ENCODE assay signal across 8 mouse cellular contexts in genomic region chr6:124740211-124740887, GRCm38 (mm10). TPM values are rescaled to one million over a fixed set of nuclear protein-coding genes. Genes with fewer than 3 reads are reported as not detected.
A peak's percentile ranks its signal among the peaks of the same experiment; 100 is the strongest.
DNase-seq lines count a peak whose midpoint lies in the region; ATAC-seq and TF ChIP-seq lines count a peak whose summit lies in the region.

No protein-coding gene starts in this region.

- H3K9me3 ChIP-seq in hindbrain, embryonic 11.5 days (ENCODE audit: control insufficient read depth, low read length), result no peaks in the 10 kb centered on the region

- DNase-seq in layer of hippocampus, adult 9-11 months, result peak; percentile 66
- no peak for DNase-seq in layer of hippocampus, postnatal 25 days (ENCODE audit: extremely low spot score in 1 of 2, low spot score in 1 of 2)
- peak; percentile 49 for DNase-seq in MEL-GATA-1-ER (ENCODE audit: extremely low read depth, low read depth)
- DNase-seq in embryo, embryonic 11.5 days (ENCODE audit: low read depth, low spot score), result peak; percentile 54
- DNase-seq in hindbrain, embryonic 11.5 days (ENCODE audit: low spot score), result peak; percentile 74
- peak; percentile 69 for DNase-seq in liver, adult 2 months (ENCODE audit: extremely low read depth, low read depth, low spot score)

- H3K27ac ChIP-seq in hindbrain, embryonic 11.5 days (ENCODE audit: low read depth, low read length), result peak overlapping the region; percentile 99
- peak overlapping the region; percentile 86 for H3K27ac ChIP-seq in liver, adult 2 months (replicated peaks; ENCODE audit: insufficient read depth, low read depth, low read length)

- peak; percentile 39 for TF ChIP-seq CTCF in liver, adult 2 months (IDR thresholded peaks at IDR 0.05; ENCODE audit: low read depth, low read length)

- H3ac ChIP-seq in myocyte (ENCODE audit: control insufficient read depth, insufficient read length), result peak overlapping the region; percentile 47

- peak overlapping the region; percentile 83 for H3K9ac ChIP-seq in hindbrain, embryonic 11.5 days (ENCODE audit: low read depth, low read length)
- peak overlapping the region; percentile 85 for H3K9ac ChIP-seq in liver, adult 2 months (ENCODE audit: low read depth, low read length)

- ATAC-seq in hindbrain, embryonic 11.5 days (ENCODE audit: low FRiP score), result peak; percentile 33
- ATAC-seq in granulocyte monocyte progenitor cell, adult 5-6 weeks (replicated peaks; ENCODE audit: poor library complexity, severe bottlenecking), result no peak; the same call in none of the 2 replicates

- H3K27me3 ChIP-seq in hindbrain, embryonic 11.5 days (ENCODE audit: control insufficient read depth, insufficient read depth, low read length), result no peaks in the 10 kb centered on the region
- no peaks in the 10 kb centered on the region for H3K27me3 ChIP-seq in liver, adult 2 months (ENCODE audit: control insufficient read depth, insufficient read depth, low read length)
- H3K27me3 ChIP-seq in myocyte (ENCODE audit: control insufficient read depth, insufficient read depth, insufficient read length), result no peaks in the 10 kb centered on the region

- no peaks in the 10 kb centered on the region for H3K36me3 ChIP-seq in hindbrain, embryonic 11.5 days (ENCODE audit: control insufficient read depth, insufficient read depth, low read length)
- H3K36me3 ChIP-seq in liver, adult 2 months (ENCODE audit: control insufficient read depth, insufficient read depth, low read length), result no peaks in the 10 kb centered on the region
- H3K36me3 ChIP-seq in myocyte (ENCODE audit: control insufficient read depth, insufficient read depth), result no peaks in the 10 kb centered on the region

- H3K4me2 ChIP-seq in hindbrain, embryonic 11.5 days (replicated peaks; ENCODE audit: low read depth, low read length), result peak overlapping the region; percentile 51
- H3K4me2 ChIP-seq in myocyte (ENCODE audit: low read depth), result peak overlapping the region; percentile 89

- no peak for TF ChIP-seq POLR2A in liver, adult 2 months (IDR thresholded peaks at IDR 0.05; ENCODE audit: extremely low read depth, insufficient read depth, low read length)
- TF ChIP-seq POLR2A in myocyte (IDR thresholded peaks at IDR 0.05; ENCODE audit: insufficient read length, low read depth), result no peak

- peak overlapping the region; percentile 63 for H3K4me3 ChIP-seq in hindbrain, embryonic 11.5 days (ENCODE audit: low read depth, low read length)
- H3K4me3 ChIP-seq in liver, adult 2 months (ENCODE audit: insufficient read depth, low read depth, low read length), result peak overlapping the region; percentile 75
- peak overlapping the region; percentile 67 for H3K4me3 ChIP-seq in myocyte

- H3K79me2 ChIP-seq in liver, adult 2 months (ENCODE audit: control insufficient read depth, insufficient read depth, low read length), result no peaks in the 10 kb centered on the region
- H3K79me2 ChIP-seq in myocyte (ENCODE audit: control insufficient read depth, insufficient read depth), result no peaks in the 10 kb centered on the region

- WGBS in hindbrain, embryonic 11.5 days, result under 1% methylated on average over 29 of the region's 29 CpGs
- under 1% methylated on average over 29 of the region's 29 CpGs for WGBS in liver, adult 2 months

- H3K4me1 ChIP-seq in hindbrain, embryonic 11.5 days (replicated peaks; ENCODE audit: control insufficient read depth, insufficient read depth, low read length), result peaks cover 4% of the 10 kb centered on the region
- peaks cover 18% of the 10 kb centered on the region for H3K4me1 ChIP-seq in liver, adult 2 months (ENCODE audit: control insufficient read depth, insufficient read depth, low read length)

TF ChIP-seq in myocyte, 11 proteins besides CTCF, POLR2A, EP300 and RAD21:
- no peak for TF ChIP-seq CEBPB (IDR thresholded peaks at IDR 0.05; ENCODE audit: insufficient read depth, poor library complexity, severe bottlenecking)
- TF ChIP-seq MYOG (IDR thresholded peaks at IDR 0.05; ENCODE audit: control insufficient read depth in 1 of 3, insufficient read depth in 1 of 3, insufficient read length in 2 of 3, low read depth in 2 of 3), result no peak
- TF ChIP-seq TCF3 (IDR thresholded peaks at IDR 0.05; ENCODE audit: insufficient read length, low read depth), result no peak

RNA-seq across cellular contexts. Expression of gene Grcc10, which starts 0.8 kb away (rescaled TPM):
- total RNA-seq in layer of hippocampus, postnatal 25 days (2021), result 100 to 1,000 TPM; 350 to 372 TPM
- polyA plus RNA-seq in hindbrain, embryonic 11.5 days (2014; fragmentation: Nextera tagmentation; extraction: Ambion mirVana), result 553 and 590 TPM in 2 replicates
- 125 and 140 TPM in 2 replicates for total RNA-seq in liver, adult 2 months (2014; rRNA removed)
- 203 and 216 TPM in 2 replicates for polyA plus RNA-seq in liver, adult 2 months (2012; rRNA removed)
- 287 TPM for polyA plus RNA-seq in myocyte (2012; fragmentation: generic; extraction: Trizol)
- 177 and 222 TPM in 2 replicates for total RNA-seq in granulocyte monocyte progenitor cell, adult 5-6 weeks (2014; fragmentation: Nextera tagmentation)
- total RNA-seq in granulocyte monocyte progenitor cell, adult 5-6 weeks (2017), result 109 and 136 TPM in 2 replicates

RNA-seq across cellular contexts. Expression of gene Ptpn6, which starts 1.8 kb away (rescaled TPM):
- 1 to 10 TPM; 2.9 to 4.0 TPM for total RNA-seq in layer of hippocampus, postnatal 25 days (2021)
- 7.1 and 7.9 TPM in 2 replicates for polyA plus RNA-seq in hindbrain, embryonic 11.5 days (2014; fragmentation: Nextera tagmentation; extraction: Ambion mirVana)
- 16.7 and 19.7 TPM in 2 replicates for total RNA-seq in liver, adult 2 months (2014; rRNA removed)
- 17.3 and 17.8 TPM in 2 replicates for polyA plus RNA-seq in liver, adult 2 months (2012; rRNA removed)
- polyA plus RNA-seq in myocyte (2012; fragmentation: generic; extraction: Trizol), result 3.1 TPM
- total RNA-seq in granulocyte monocyte progenitor cell, adult 5-6 weeks (2014; fragmentation: Nextera tagmentation), result 169 and 206 TPM in 2 replicates
- 327 and 371 TPM in 2 replicates for total RNA-seq in granulocyte monocyte progenitor cell, adult 5-6 weeks (2017)

RNA-seq across cellular contexts. Expression of gene Gm45234, which starts 15.5 kb away (rescaled TPM):
- total RNA-seq in layer of hippocampus, postnatal 25 days (2021), result under 1 TPM in 1 of 2 experiments, not detected in 1; 0.71 TPM
- not detected in 2 replicates for polyA plus RNA-seq in hindbrain, embryonic 11.5 days (2014; fragmentation: Nextera tagmentation; extraction: Ambion mirVana)
- not detected in 2 replicates for total RNA-seq in liver, adult 2 months (2014; rRNA removed)
- not detected in 2 replicates for polyA plus RNA-seq in liver, adult 2 months (2012; rRNA removed)
- polyA plus RNA-seq in myocyte (2012; fragmentation: generic; extraction: Trizol), result not detected
- total RNA-seq in granulocyte monocyte progenitor cell, adult 5-6 weeks (2014; fragmentation: Nextera tagmentation), result not detected in 2 replicates
- not detected in 2 replicates for total RNA-seq in granulocyte monocyte progenitor cell, adult 5-6 weeks (2017)

RNA-seq across cellular contexts. Expression of gene Atn1, which starts 16.0 kb away (rescaled TPM):
- total RNA-seq in layer of hippocampus, postnatal 25 days (2021), result 100 to 1,000 TPM; 134 to 159 TPM
- 9.2 and 12.7 TPM in 2 replicates for polyA plus RNA-seq in hindbrain, embryonic 11.5 days (2014; fragmentation: Nextera tagmentation; extraction: Ambion mirVana)
- total RNA-seq in liver, adult 2 months (2014; rRNA removed), result 1.4 and 1.5 TPM in 2 replicates
- polyA plus RNA-seq in liver, adult 2 months (2012; rRNA removed), result 9.6 and 10.9 TPM in 2 replicates
- polyA plus RNA-seq in myocyte (2012; fragmentation: generic; extraction: Trizol), result 39.4 TPM
- total RNA-seq in granulocyte monocyte progenitor cell, adult 5-6 weeks (2014; fragmentation: Nextera tagmentation), result 25.1 and 37.2 TPM in 2 replicates
- total RNA-seq in granulocyte monocyte progenitor cell, adult 5-6 weeks (2017), result 2.6 and 3.0 TPM in 2 replicates

RNA-seq across cellular contexts. Expression of gene Phb2, which starts 28.2 kb away (rescaled TPM):
- 100 to 1,000 TPM; 120 to 124 TPM for total RNA-seq in layer of hippocampus, postnatal 25 days (2021)
- 318 and 336 TPM in 2 replicates for polyA plus RNA-seq in hindbrain, embryonic 11.5 days (2014; fragmentation: Nextera tagmentation; extraction: Ambion mirVana)
- total RNA-seq in liver, adult 2 months (2014; rRNA removed), result 140 and 151 TPM in 2 replicates
- 209 and 210 TPM in 2 replicates for polyA plus RNA-seq in liver, adult 2 months (2012; rRNA removed)
- 339 TPM for polyA plus RNA-seq in myocyte (2012; fragmentation: generic; extraction: Trizol)
- total RNA-seq in granulocyte monocyte progenitor cell, adult 5-6 weeks (2014; fragmentation: Nextera tagmentation), result 310 and 315 TPM in 2 replicates
- total RNA-seq in granulocyte monocyte progenitor cell, adult 5-6 weeks (2017), result 320 and 326 TPM in 2 replicates

Comparison
In these comparisons a context has a peak if more than half of its experiments do, and no peak if none do; other contexts are left out.
1. DNase-seq: peak in layer of hippocampus, adult 9-11 months (single experiment), MEL-GATA-1-ER (single experiment), embryo, embryonic 11.5 days (single experiment), hindbrain, embryonic 11.5 days (single experiment) and liver, adult 2 months (single experiment); none in layer of hippocampus, postnatal 25 days (0 of 2).
2. Peak in every context shown above with its lines, with median percentiles within 50 percentile points of each other: H3K4me3 ChIP-seq.